Mouse (Mus musculus) kidney, adult 2 months (tissue): ENCODE data around the gene Rtca. TPM values are rescaled to one million over a fixed set of nuclear protein-coding genes. Genes with fewer than 3 reads are reported as not detected.
A peak's percentile ranks its signal among the peaks of the same experiment; 100 is the strongest.

Experiments used
- DNase-seq: peaks from one replicate; pipeline ENCODE4 v3.0.0; 2021
- H3K27ac ChIP-seq: fragments of 200-500 bp; 2 replicates; pipeline ENCODE4 v1.5.1; 2012; ENCODE audit warnings: low read depth, low read length, control low read depth, inconsistent platforms; ENCODE audit not compliant: insufficient read depth
- H3K27me3 ChIP-seq: fragments of 200-500 bp; replicated peaks from 2 replicates; pipeline ENCODE4 v1.6.1; 2012; ENCODE audit warnings: mild to moderate bottlenecking, moderate library complexity, low read length, inconsistent platforms; ENCODE audit not compliant: control insufficient read depth, insufficient read depth
- H3K36me3 ChIP-seq: fragments of 200-500 bp; 2 replicates; pipeline ENCODE4 v1.6.1; 2012; ENCODE audit warnings: mild to moderate bottlenecking, moderate library complexity, low read length, inconsistent platforms; ENCODE audit not compliant: control insufficient read depth, insufficient read depth
- H3K4me1 ChIP-seq: fragments of 200-500 bp; 2 replicates; pipeline ENCODE4 v1.6.1; 2011; ENCODE audit warnings: low read length; ENCODE audit not compliant: control insufficient read depth, insufficient read depth
- H3K4me3 ChIP-seq: fragments of 200-500 bp; 2 replicates; pipeline ENCODE4 v1.5.1; 2011; ENCODE audit warnings: mild to moderate bottlenecking, low read depth, low read length, control low read depth; ENCODE audit not compliant: insufficient read depth
- CTCF ChIP-seq: fragments of 200-500 bp; conservative IDR thresholded peaks from 2 replicates; pipeline ENCODE4 v1.5.1; 2011; ENCODE audit warnings: low read depth, mild to moderate bottlenecking, control low read depth, low read length, moderate library complexity, mixed read lengths; ENCODE audit not compliant: insufficient read depth, insufficient read length
- POLR2A ChIP-seq: fragments of 200-500 bp; IDR thresholded peaks from one replicate; pipeline ENCODE4 v1.6.1; 2011; ENCODE audit warnings: low read depth, low read length, control low read depth
- WGBS: fragments of 180-500 bp; shearing (Covaris S2); methylation state at CpG from one replicate; pipeline ENCODE4 v1.1.7; 2018; 5-methylcytosine and 5-hydroxymethylcytosine counted together
- polyA plus RNA-seq: library from polyadenylated mRNA; depleted of rRNA; stranded (reverse); fragments of >200 nt; gene quantifications from 2 replicates; pipeline ENCODE4 v1.2.3, GENCODE M21; 2012; rRNA removed

The Rtca gene
- 28.0 and 30.4 TPM in 2 replicates for polyA plus RNA-seq

DNA sequence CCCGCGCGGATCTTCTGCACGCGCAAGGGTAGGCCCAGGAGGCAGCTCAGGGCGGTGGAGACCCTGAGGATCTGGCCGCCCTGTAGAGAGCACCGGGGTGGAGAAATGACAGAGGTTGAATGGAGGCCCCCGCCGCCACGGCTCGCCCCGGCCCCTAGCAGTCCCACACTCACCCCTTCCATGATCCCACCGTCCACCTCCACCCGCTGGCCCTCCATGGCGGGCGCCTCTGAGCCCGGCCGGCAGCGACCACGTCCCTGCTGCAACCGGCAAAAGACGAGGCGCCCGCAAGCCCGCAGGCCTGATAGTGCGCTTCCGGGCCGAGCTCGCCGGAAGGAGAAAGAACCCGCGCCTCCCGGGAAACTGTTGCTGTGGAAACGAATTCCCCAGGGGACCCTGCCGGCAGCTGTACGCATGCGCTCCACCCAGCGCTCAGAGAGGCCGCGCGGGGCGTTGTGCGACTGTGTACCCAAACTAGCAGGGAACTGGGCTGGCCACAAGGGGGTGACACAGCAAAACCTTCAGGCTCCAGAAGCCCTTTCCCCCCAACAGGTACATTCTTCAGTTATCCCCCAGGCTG lies at the start of gene Rtca:
Rtca (minus strand) TSS at position 437 of the 580 bp plus-strand sequence.
- DNase-seq = peak; percentile 98
- TF ChIP-seq POLR2A (no peak), CTCF (peak; percentile 90)
- WGBS = under 1% methylated on average over 43 of the region's 44 CpGs
- H3K27ac ChIP-seq = no peak within 1 kb of the TSS
- peaks cover 3% of the 10 kb centered on the region; the same call in 1 of the 2 replicates for H3K4me1 ChIP-seq
- no peaks in the 10 kb centered on the region for H3K27me3 ChIP-seq
- peak within 1 kb of the TSS; percentile 69 for H3K4me3 ChIP-seq
- peaks cover 1% of the 10 kb centered on the region for H3K36me3 ChIP-seq

DNA sequence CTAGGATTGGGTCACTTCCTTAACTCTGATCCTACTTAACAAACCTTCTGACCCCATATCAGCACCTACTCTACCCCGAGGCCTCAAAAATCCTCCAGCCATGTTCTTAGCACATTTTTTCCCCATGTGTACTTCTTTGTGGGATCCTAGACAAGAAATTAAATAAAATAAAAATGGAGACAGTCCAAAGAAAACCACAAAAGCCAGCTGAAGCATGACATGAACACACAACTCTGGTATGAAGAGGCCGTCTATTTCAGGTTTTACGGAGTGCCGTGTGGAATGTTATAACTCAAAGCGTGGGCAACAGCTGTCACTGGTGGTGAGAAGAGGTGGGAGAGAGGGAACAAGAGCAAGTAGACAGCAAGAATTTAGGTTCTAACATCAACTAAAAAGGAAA lies 43.4 kb upstream of the Rtca start:
- no peak overlapping the region for H3K27ac ChIP-seq

DNA sequence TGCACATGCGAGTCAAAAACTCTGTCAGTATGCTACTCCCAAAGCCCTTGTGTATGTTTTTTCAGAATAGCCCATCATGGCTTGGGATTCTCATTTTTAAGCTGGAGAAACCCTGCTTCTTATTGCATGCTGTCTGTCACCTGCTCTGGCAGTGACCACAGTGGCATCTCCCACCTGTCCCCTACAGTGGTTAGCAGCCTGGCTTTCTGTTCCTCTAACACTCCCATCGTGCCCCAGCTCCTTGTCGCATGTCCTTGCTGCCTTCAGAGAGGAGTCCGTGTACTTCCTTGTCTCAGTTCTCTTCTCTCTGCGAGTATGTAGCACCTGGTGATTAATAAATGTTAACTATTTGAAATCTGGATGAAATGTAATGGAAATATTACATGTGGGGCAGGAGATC lies 39.4 kb upstream of the Rtca start:
- Histone ChIP-seq H3K4me3 (no peak overlapping the region), H3K4me1 (no peaks in the 10 kb centered on the region), H3K27ac (no peak overlapping the region), H3K36me3 (peaks cover 2% of the 10 kb centered on the region; the same call in 1 of the 2 replicates), H3K27me3 (no peaks in the 10 kb centered on the region)
- TF ChIP-seq POLR2A = no peak
- no peak for TF ChIP-seq CTCF
- 80% methylated on average over 5 of the region's 5 CpGs for WGBS
- DNase-seq = no peak

More for the DNA sequence above, 43.4 kb upstream of the Rtca start:
- Histone ChIP-seq H3K4me3 (no peak overlapping the region), H3K36me3 (no peaks in the 10 kb centered on the region), H3K4me1 (no peaks in the 10 kb centered on the region), H3K27me3 (no peaks in the 10 kb centered on the region)
- TF ChIP-seq CTCF (no peak), POLR2A (no peak)
- 86% methylated on average over 5 of the region's 5 CpGs for WGBS
- no peak for DNase-seq

DNA sequence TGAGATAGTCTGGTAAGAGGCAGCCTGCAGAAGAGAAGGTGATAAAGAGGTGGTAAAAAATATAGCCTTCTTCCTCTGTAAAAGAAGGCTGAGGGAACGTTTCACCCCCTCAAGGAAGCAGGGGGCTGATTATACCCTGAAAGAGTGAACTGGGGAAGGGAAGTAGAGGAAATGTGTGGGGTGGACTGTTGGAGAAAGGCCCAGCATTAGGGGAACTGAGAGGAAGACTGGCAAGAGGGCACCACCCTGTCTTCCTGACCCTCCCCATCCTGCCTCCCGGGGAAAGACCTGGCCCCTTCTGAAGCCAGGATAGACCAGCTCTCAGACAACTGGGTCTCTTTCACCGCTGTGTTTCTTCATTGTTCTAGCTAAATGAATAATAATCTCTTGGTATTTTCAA lies 34.5 kb upstream of the Rtca start:
- Histone ChIP-seq H3K27me3 (no peaks in the 10 kb centered on the region), H3K4me3 (no peak overlapping the region), H3K27ac (no peak overlapping the region), H3K4me1 (no peaks in the 10 kb centered on the region), H3K36me3 (peaks cover 4% of the 10 kb centered on the region; the same call in 1 of the 2 replicates)
- no peak for TF ChIP-seq POLR2A
- TF ChIP-seq CTCF = no peak
- 51% methylated on average over 3 of the region's 3 CpGs for WGBS
- DNase-seq = no peak

DNA sequence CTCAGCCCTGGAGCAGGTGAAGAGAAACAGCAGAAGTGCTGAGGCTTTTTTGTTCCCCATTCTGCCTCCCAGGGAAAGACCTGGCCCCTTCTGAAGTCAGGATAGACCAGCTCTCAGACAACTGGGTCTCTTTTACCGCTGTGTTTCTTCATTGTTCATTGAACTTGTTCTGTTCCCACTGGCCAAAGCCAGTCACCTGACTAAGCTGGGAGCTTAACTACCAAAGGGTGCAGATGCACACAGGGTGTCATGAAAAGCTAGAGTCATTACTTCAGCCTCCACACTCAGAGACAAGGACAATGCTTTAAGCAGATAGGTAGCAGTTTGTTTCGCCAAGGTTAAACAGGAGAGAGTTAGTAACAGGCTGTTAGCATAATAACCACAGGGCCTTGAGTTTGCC lies 34.1 kb upstream of the Rtca start:
- no peak for TF ChIP-seq POLR2A
- TF ChIP-seq CTCF = no peak
- Histone ChIP-seq H3K27me3 (no peaks in the 10 kb centered on the region), H3K4me3 (no peak overlapping the region), H3K4me1 (no peaks in the 10 kb centered on the region), H3K36me3 (peaks cover 4% of the 10 kb centered on the region; the same call in 1 of the 2 replicates), H3K27ac (no peak overlapping the region)
- no peak for DNase-seq
- WGBS = 32% methylated on average over 2 of the region's 2 CpGs

DNA sequence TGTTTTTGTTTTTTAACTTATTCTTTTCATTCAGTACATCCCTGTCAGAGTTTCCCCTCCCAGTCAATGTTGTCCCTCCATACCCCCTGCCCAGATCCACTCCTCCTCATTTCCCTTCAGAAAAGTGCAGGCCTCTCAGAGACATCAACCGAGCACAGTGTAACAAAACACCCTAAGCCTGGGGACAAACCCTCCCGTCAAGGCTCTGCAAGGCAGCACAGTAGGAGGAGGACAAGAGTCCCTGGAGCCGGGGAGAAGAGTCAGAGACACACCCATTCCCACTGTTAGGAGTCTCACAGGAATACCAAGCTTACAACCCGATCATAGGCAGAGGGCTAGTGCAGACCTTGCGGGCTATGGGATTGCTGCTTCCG lies 29.2 kb upstream of the Rtca start:
- Histone ChIP-seq H3K27me3 (no peaks in the 10 kb centered on the region), H3K36me3 (peaks cover 2% of the 10 kb centered on the region; the same call in 1 of the 2 replicates), H3K4me3 (no peak overlapping the region), H3K27ac (no peak overlapping the region), H3K4me1 (no peaks in the 10 kb centered on the region)
- no peak for TF ChIP-seq CTCF
- TF ChIP-seq POLR2A = no peak
- DNase-seq = no peak
- 60% methylated on average over 6 of the region's 6 CpGs for WGBS

DNA sequence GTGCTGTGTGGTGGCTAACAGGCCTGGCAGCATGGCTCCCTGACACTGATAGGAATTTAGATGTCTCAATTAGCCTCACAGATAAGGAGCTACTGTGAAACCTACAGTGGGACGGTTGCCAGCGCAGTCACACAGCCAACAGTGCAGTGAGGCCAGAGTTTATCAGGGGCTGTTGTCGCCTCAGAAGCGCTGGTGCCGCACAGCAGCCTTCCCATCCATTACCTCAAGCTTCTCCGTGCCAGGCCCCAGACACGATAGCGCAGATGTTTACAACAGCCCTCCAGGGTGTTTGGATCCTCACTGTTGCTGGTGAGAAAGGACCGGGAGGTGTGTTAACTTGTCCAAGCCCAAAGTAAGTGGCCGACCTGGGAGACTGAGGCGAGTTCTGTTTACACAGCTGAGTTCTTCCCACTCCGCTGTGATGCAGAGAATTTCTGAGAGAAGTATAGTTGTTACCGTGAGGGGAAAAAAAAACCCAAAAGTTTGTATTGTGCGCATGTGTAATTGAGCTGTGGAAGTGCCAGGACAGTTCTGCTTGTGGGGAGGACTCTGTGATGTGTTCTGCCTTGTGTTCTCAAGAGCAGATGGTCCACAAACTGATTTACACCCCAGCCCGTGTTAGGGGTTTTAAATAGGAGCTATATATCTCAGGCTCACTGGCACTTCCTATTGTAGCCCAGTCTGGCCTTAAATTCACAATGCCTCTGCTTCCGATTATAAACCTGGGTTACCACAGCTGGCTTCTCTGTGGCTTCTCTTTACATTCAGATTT lies 28.6 kb upstream of the Rtca start:
- 58% methylated on average over 16 of the region's 16 CpGs for WGBS
- H3K27ac ChIP-seq = no peak overlapping the region
- no peak overlapping the region for H3K4me3 ChIP-seq
- DNase-seq = no peak
- H3K36me3 ChIP-seq = peaks cover 2% of the 10 kb centered on the region; the same call in 1 of the 2 replicates
- TF ChIP-seq CTCF (no peak), POLR2A (no peak)
- no peaks in the 10 kb centered on the region for H3K27me3 ChIP-seq
- no peaks in the 10 kb centered on the region for H3K4me1 ChIP-seq
